Mouse (Mus musculus) monocyte, adult 2 months (primary cell): ENCODE results near the gene Wnt8b.

Experiments
- DNase-seq, 2 experiments: peaks; one replicate each; pipeline ENCODE4 v3.0.0; 2022; ENCODE audit warnings: low spot score in 2 of 2, low read depth in 1 of 2

Gene Wnt8b

GRCm38 (mm10) chr19:44511451-44512231, 18.4 kb downstream of the Wnt8b start:
- DNase-seq, result no peak

GRCm38 (mm10) chr19:44512601-44513000, 19.3 kb downstream of the Wnt8b start:
- DNase-seq, result no peak

- no peak for DNase-seq
These were observed 20.0 kb downstream of the Wnt8b start for GRCm38 (mm10) chr19:44513054-44513833.

- DNase-seq, result no peak
These were observed 20.7 kb downstream of the Wnt8b start for GRCm38 (mm10) chr19:44513921-44514482.

- DNase-seq, result no peak
These were observed 21.5 kb downstream of the Wnt8b start for GRCm38 (mm10) chr19:44514521-44515451.

GRCm38 (mm10) chr19:44515769-44516168, 22.5 kb downstream of the Wnt8b start:
- DNase-seq, result no peak

GRCm38 (mm10) chr19:44517996-44518768, 24.9 kb downstream of the Wnt8b start:
- no peak for DNase-seq

- DNase-seq, result no peak
These were observed 25.9 kb downstream of the Wnt8b start for GRCm38 (mm10) chr19:44519152-44519551.

- no peak for DNase-seq
These were observed 32.4 kb downstream of the Wnt8b start for GRCm38 (mm10) chr19:44525551-44526205.

GRCm38 (mm10) chr19:44530018-44530417, 36.7 kb downstream of the Wnt8b start:
- DNase-seq, result no peak

GRCm38 (mm10) chr19:44535376-44535775, 42.1 kb downstream of the Wnt8b start:
- no peak for DNase-seq

GRCm38 (mm10) chr19:44537416-44537815, 44.1 kb downstream of the Wnt8b start:
- no peak for DNase-seq

GRCm38 (mm10) chr19:44542694-44543178, 49.5 kb downstream of the Wnt8b start:
- no peak for DNase-seq

- DNase-seq, result no peak
These were observed 51.1 kb downstream of the Wnt8b start for GRCm38 (mm10) chr19:44544372-44544771.

GRCm38 (mm10) chr19:44544775-44545174, 51.5 kb downstream of the Wnt8b start:
- DNase-seq, result peak in 1 of 2 experiments; percentile 35

GRCm38 (mm10) chr19:44545321-44546041, 52.2 kb downstream of the Wnt8b start, which contains the start of gene Sec31b:
Sec31b (minus strand) TSS chr19:44545864.
- DNase-seq, result no peak

- DNase-seq, result no peak
These were observed 59.5 kb downstream of the Wnt8b start, which contains the start of gene Gm20538 for GRCm38 (mm10) chr19:44552731-44553130. Gm20538 (minus strand) TSS chr19:44552831.

- no peak for DNase-seq
These were observed 60.0 kb downstream of the Wnt8b start for GRCm38 (mm10) chr19:44553286-44553685.

GRCm38 (mm10) chr19:44554490-44554860, 61.2 kb downstream of the Wnt8b start:
- DNase-seq, result no peak
